Mouse (Mus musculus) heart, adult 11 months (tissue): ENCODE results near the gene Ppp3ca.

Experiments
- DNase-seq: peaks from one replicate; pipeline ENCODE4 v3.0.0; 2022

Ppp3ca gene

GRCm38 (mm10) chr3:136816319-136816718, 146.4 kb downstream of the Ppp3ca start:
- DNase-seq: no peak

GRCm38 (mm10) chr3:136818997-136819396, 149.1 kb downstream of the Ppp3ca start:
- DNase-seq: no peak

GRCm38 (mm10) chr3:136821039-136821438, 151.1 kb downstream of the Ppp3ca start:
- DNase-seq: no peak

GRCm38 (mm10) chr3:136821993-136822392, 152.1 kb downstream of the Ppp3ca start:
- peak; percentile 52 for DNase-seq

- no peak for DNase-seq
Observed at GRCm38 (mm10) chr3:136822431-136822830, 152.5 kb downstream of the Ppp3ca start.

GRCm38 (mm10) chr3:136828451-136828850, 158.5 kb downstream of the Ppp3ca start:
- peak; percentile 9 for DNase-seq

GRCm38 (mm10) chr3:136829109-136829508, 159.2 kb downstream of the Ppp3ca start:
- peak; percentile 40 for DNase-seq

- DNase-seq: peak; percentile 91
Observed at GRCm38 (mm10) chr3:136830687-136831220, 160.8 kb downstream of the Ppp3ca start.

GRCm38 (mm10) chr3:136833003-136833745, 163.2 kb downstream of the Ppp3ca start:
- no peak for DNase-seq

- peak; percentile 98 for DNase-seq
Observed at GRCm38 (mm10) chr3:136833893-136834292, 164.0 kb downstream of the Ppp3ca start.

- peak; percentile 86 for DNase-seq
Observed at GRCm38 (mm10) chr3:136835851-136836250, 165.9 kb downstream of the Ppp3ca start.

- DNase-seq: peak; percentile 88
Observed at GRCm38 (mm10) chr3:136836319-136837193, 166.6 kb downstream of the Ppp3ca start.

GRCm38 (mm10) chr3:136837589-136837988, 167.7 kb downstream of the Ppp3ca start:
- peak; percentile 86 for DNase-seq

- peak; percentile 34 for DNase-seq
Observed at GRCm38 (mm10) chr3:136841282-136841681, 171.4 kb downstream of the Ppp3ca start.

- no peak for DNase-seq
Observed at GRCm38 (mm10) chr3:136842384-136842783, 172.5 kb downstream of the Ppp3ca start.

GRCm38 (mm10) chr3:136843811-136844491, 174.0 kb downstream of the Ppp3ca start:
- DNase-seq: peak; percentile 41

GRCm38 (mm10) chr3:136849035-136849434, 179.1 kb downstream of the Ppp3ca start:
- DNase-seq: peak; percentile 58

- DNase-seq: peak; percentile 63
Observed at GRCm38 (mm10) chr3:136852921-136853320, 183.0 kb downstream of the Ppp3ca start.

- peak; percentile 63 for DNase-seq
Observed at GRCm38 (mm10) chr3:136853596-136853995, 183.7 kb downstream of the Ppp3ca start.

- peak; percentile 23 for DNase-seq
Observed at GRCm38 (mm10) chr3:136855996-136856395, 186.1 kb downstream of the Ppp3ca start.

GRCm38 (mm10) chr3:136862051-136862837, 192.3 kb downstream of the Ppp3ca start:
- DNase-seq: peak; percentile 92

GRCm38 (mm10) chr3:136863127-136863526, 193.2 kb downstream of the Ppp3ca start:
- DNase-seq: peak; percentile 66
